Comparison of ENCODE assay signal across 22 mouse cellular contexts in genomic region chr11:43755411-43755810, GRCm38 (mm10). TPM values are rescaled to one million over a fixed set of nuclear protein-coding genes. Genes with fewer than 3 reads are reported as not detected.
DNase-seq lines count a peak whose midpoint lies in the region; ATAC-seq and TF ChIP-seq lines count a peak whose summit lies in the region.
"Had no signal": no experiment of that assay in that cellular context is flagged by ENCODE, and none has a peak within 500 bp of the region (broad histone marks: within the 10 kb centered on the region; RNA-seq: fewer than 3 reads in every experiment).

No protein-coding gene starts in this region.

- H3K27me3 ChIP-seq in MEL (ENCODE audit: control insufficient read depth in 1 of 2, insufficient read depth in 2 of 2, low read length in 2 of 2), result peaks cover 6 to 13% of the 10 kb centered on the region in 2 experiments
- H3K27me3 ChIP-seq in kidney, embryonic 16.5 days (ENCODE audit: insufficient read depth, low read length), result no peaks in the 10 kb centered on the region
- H3K27me3 ChIP-seq in hindbrain, postnatal 0 days (ENCODE audit: insufficient read depth, low read length), result no peaks in the 10 kb centered on the region
- H3K27me3 ChIP-seq: neural tube, embryonic 15.5 days had no signal

- H3K4me3 ChIP-seq in gastrocnemius, adult 2 months, result no peak overlapping the region
- H3K4me3 ChIP-seq in MEL (ENCODE audit: control insufficient read depth in 1 of 2, insufficient read depth in 1 of 2, low read depth in 2 of 2, low read length in 2 of 2), result no peak overlapping the region
- no peak overlapping the region for H3K4me3 ChIP-seq in kidney, embryonic 16.5 days (ENCODE audit: low read length)
- no peak overlapping the region for H3K4me3 ChIP-seq in hindbrain, postnatal 0 days (ENCODE audit: low read length)
- H3K4me3 ChIP-seq: forebrain, embryonic 12.5 days; neural tube, embryonic 15.5 days had no signal

- no peak overlapping the region for H3K27ac ChIP-seq in gastrocnemius, adult 2 months
- no peak overlapping the region for H3K27ac ChIP-seq in MEL (ENCODE audit: control insufficient read depth, low read depth, low read length)
- no peak overlapping the region for H3K27ac ChIP-seq in kidney, embryonic 16.5 days (ENCODE audit: low read length)
- no peak overlapping the region for H3K27ac ChIP-seq in hindbrain, postnatal 0 days
- H3K27ac ChIP-seq: forebrain, embryonic 12.5 days; neural tube, embryonic 15.5 days had no signal

- peaks cover 0 to 7% of the 10 kb centered on the region in 2 experiments; a peak in 2 of 4 replicates for H3K36me3 ChIP-seq in MEL (ENCODE audit: control insufficient read depth in 1 of 2, insufficient read depth in 2 of 2, low read length in 2 of 2)
- no peaks in the 10 kb centered on the region for H3K36me3 ChIP-seq in kidney, embryonic 16.5 days (ENCODE audit: insufficient read depth, low read length)
- no peaks in the 10 kb centered on the region for H3K36me3 ChIP-seq in hindbrain, postnatal 0 days (ENCODE audit: insufficient read depth, low read length)
- H3K36me3 ChIP-seq: forebrain, embryonic 12.5 days; neural tube, embryonic 15.5 days had no signal

- H3K9ac ChIP-seq in MEL (ENCODE audit: control insufficient read depth, low read depth, low read length, poor library complexity, severe bottlenecking), result no peak overlapping the region
- H3K9ac ChIP-seq in kidney, embryonic 16.5 days (replicated peaks; ENCODE audit: low read length), result no peak overlapping the region
- no peak overlapping the region for H3K9ac ChIP-seq in hindbrain, postnatal 0 days (replicated peaks; ENCODE audit: low read length)
- H3K9ac ChIP-seq: forebrain, embryonic 12.5 days; neural tube, embryonic 15.5 days had no signal

- TF ChIP-seq EP300 in MEL (IDR thresholded peaks at IDR 0.05; ENCODE audit: low read depth in 1 of 2, low read length in 2 of 2), result no peak

- WGBS in kidney, embryonic 16.5 days, result 68% methylated on average over 5 of the region's 5 CpGs
- WGBS in hindbrain, postnatal 0 days, result 69% methylated on average over 5 of the region's 5 CpGs

- no peak; the same call in 1 of the 2 replicates for TF ChIP-seq RAD21 in MEL (IDR thresholded peaks at IDR 0.05; ENCODE audit: low read depth, low read length)

- peak; percentile 17; the same call in 1 of the 2 replicates for TF ChIP-seq CTCF in gastrocnemius, adult 2 months (IDR thresholded peaks at IDR 0.05)
- peak in 2 of 3 experiments; percentile 32 to 33; a peak in 2 of 6 replicates for TF ChIP-seq CTCF in MEL (IDR thresholded peaks at IDR 0.05 in 2 of 3, conservative IDR thresholded peaks at IDR 0.05 in 1 of 3; ENCODE audit: control insufficient read depth in 1 of 3, insufficient read depth in 1 of 3, low read depth in 2 of 3, low read length in 3 of 3, poor library complexity in 1 of 3, severe bottlenecking in 1 of 3)
- no peak for TF ChIP-seq CTCF in hindbrain, postnatal 0 days (IDR thresholded peaks at IDR 0.05; ENCODE audit: low read depth)

- H3K4me2 ChIP-seq in kidney, embryonic 16.5 days (replicated peaks; ENCODE audit: low read depth, low read length), result no peak overlapping the region
- H3K4me2 ChIP-seq in hindbrain, postnatal 0 days (ENCODE audit: low read depth, low read length), result no peak overlapping the region
- H3K4me2 ChIP-seq: forebrain, embryonic 12.5 days; midbrain, embryonic 11.5 days; neural tube, embryonic 15.5 days had no signal

- no peak for TF ChIP-seq POLR2A in MEL (IDR thresholded peaks at IDR 0.05; ENCODE audit: control insufficient read depth in 1 of 2, insufficient read depth in 1 of 2, low read depth in 1 of 2, low read length in 2 of 2, poor library complexity in 1 of 2)

- no peaks in the 10 kb centered on the region for H3K9me3 ChIP-seq in MEL (replicated peaks; ENCODE audit: insufficient read depth, low read length)
- no peaks in the 10 kb centered on the region for H3K9me3 ChIP-seq in kidney, embryonic 16.5 days (ENCODE audit: low read length)
- H3K9me3 ChIP-seq in hindbrain, postnatal 0 days (ENCODE audit: low read length), result no peaks in the 10 kb centered on the region
- H3K9me3 ChIP-seq: forebrain, embryonic 12.5 days; neural tube, embryonic 15.5 days had no signal

- peaks cover 5 to 9% of the 10 kb centered on the region in 2 experiments; a peak in 3 of 4 replicates for H3K4me1 ChIP-seq in MEL (ENCODE audit: control insufficient read depth in 1 of 2, insufficient read depth in 2 of 2, low read length in 2 of 2)
- no peaks in the 10 kb centered on the region for H3K4me1 ChIP-seq in kidney, embryonic 16.5 days (ENCODE audit: insufficient read depth, low read length)
- no peaks in the 10 kb centered on the region for H3K4me1 ChIP-seq in hindbrain, postnatal 0 days (ENCODE audit: insufficient read depth, low read length)
- H3K4me1 ChIP-seq: forebrain, embryonic 12.5 days; neural tube, embryonic 15.5 days had no signal

- peak; percentile 55 for ATAC-seq in granulocyte monocyte progenitor cell, adult 5-6 weeks (replicated peaks; ENCODE audit: poor library complexity, severe bottlenecking)
- ATAC-seq in kidney, embryonic 16.5 days (ENCODE audit: low FRiP score, low TSS enrichment), result no peak
- no peak for ATAC-seq in hindbrain, postnatal 0 days
- ATAC-seq: hindbrain, embryonic 16.5 days had no signal

- H3K79me2 ChIP-seq in MEL (ENCODE audit: control insufficient read depth, insufficient read depth, low read length, poor library complexity), result no peaks in the 10 kb centered on the region

- intact Hi-C loops in gastrocnemius, adult 2 months (cut with DNase I), result loop anchor here (10.0 kb wide), 1 partner anchor 709 kb away; no protein-coding TSS in a partner anchor

- DNase-seq in gastrocnemius, adult 2 months, result no peak
- DNase-seq in gastrocnemius, adult 8-10 months (ENCODE audit: low spot score in 2 of 2), result no peak
- DNase-seq in A20 (ENCODE audit: low read depth, low spot score) (peak; percentile 51), MEL (ENCODE audit: low read depth, low spot score) (peak; percentile 47)
- no peak for DNase-seq in layer of hippocampus, adult 9-11 months
- DNase-seq in hindbrain, postnatal 0 days (ENCODE audit: low spot score), result no peak
- DNase-seq: cerebellum, adult 9-11 months; embryo, embryonic 11 days; gastrocnemius, postnatal 25 days; heart, postnatal 14 days; kidney, adult 18-20 months; kidney, postnatal 4 days; liver; lung, adult 18-20 months; lung, postnatal 36 days; thymus, adult 2 months had no signal

TF ChIP-seq in MEL, 35 proteins besides CTCF, POLR2A, EP300 and RAD21:
- TF ChIP-seq MXI1 (IDR thresholded peaks at IDR 0.05; ENCODE audit: low read depth, low read length) (no peak), GABPA (IDR thresholded peaks at IDR 0.05; ENCODE audit: low read depth, low read length) (no peak), TBP (IDR thresholded peaks at IDR 0.05; ENCODE audit: low read depth, low read length) (no peak), CHD1 (IDR thresholded peaks at IDR 0.05; ENCODE audit: low read depth, low read length) (no peak), ELF1 (IDR thresholded peaks at IDR 0.05; ENCODE audit: low read depth, low read length) (no peak), CHD2 (IDR thresholded peaks at IDR 0.05; ENCODE audit: low read length) (no peak), TAL1 (IDR thresholded peaks at IDR 0.05; ENCODE audit: low read length) (no peak), E2F4 (IDR thresholded peaks at IDR 0.05; ENCODE audit: borderline replicate concordance, low read depth, low read length) (no peak)
TF ChIP-seq in MEL: peak in this region for 0.

RNA-seq across cellular contexts. Expression of gene Ttc1, which starts 7.6 kb away (rescaled TPM):
- total RNA-seq in gastrocnemius, adult 2 months (2021), result 10 to 100 TPM; 57.7 to 68.8 TPM
- 10 to 100 TPM; 71.3 to 76.4 (median 73.0) TPM for total RNA-seq in gastrocnemius, adult 8-10 months (2022)
- 111 and 117 TPM in 2 replicates for total RNA-seq in MEL (2012; rRNA removed)
- 10 to 100 TPM in 1 of 2 experiments, not detected in 1; 68.6 TPM for polyA plus RNA-seq in MEL (2012; ENCODE audit: insufficient read depth in 1 of 2, insufficient read length in 2 of 2, low read depth in 1 of 2, low replicate concordance in 2 of 2, missing spikeins in 1 of 2)
- 50.8 and 53.2 TPM in 2 replicates for total RNA-seq in granulocyte monocyte progenitor cell, adult 5-6 weeks (2014; fragmentation: Nextera tagmentation)
- total RNA-seq in granulocyte monocyte progenitor cell, adult 5-6 weeks (2017), result 61.2 and 71.2 TPM in 2 replicates
- 69.6 and 71.0 TPM in 2 replicates for polyA plus RNA-seq in kidney, embryonic 16.5 days (2015; fragmentation: Nextera tagmentation; extraction: Ambion mirVana)
- 22.1 and 33.6 TPM in 2 replicates for total RNA-seq in hindbrain, postnatal 0 days (2014; rRNA removed)
- 78.8 and 82.5 TPM in 2 replicates for polyA plus RNA-seq in hindbrain, postnatal 0 days (2015; fragmentation: Nextera tagmentation; extraction: Ambion mirVana)

Comparison
In these comparisons a context has a peak if more than half of its experiments do, and no peak if none do; other contexts are left out.
1. DNase-seq: peak in A20 (single experiment) and MEL (single experiment); none in gastrocnemius, adult 2 months (single experiment), gastrocnemius, adult 8-10 months (0 of 2), layer of hippocampus, adult 9-11 months (single experiment) and hindbrain, postnatal 0 days (single experiment).